Mouse (Mus musculus): Measurements from ENCODE around the gene Lemd1.

The Lemd1 gene

DNA sequence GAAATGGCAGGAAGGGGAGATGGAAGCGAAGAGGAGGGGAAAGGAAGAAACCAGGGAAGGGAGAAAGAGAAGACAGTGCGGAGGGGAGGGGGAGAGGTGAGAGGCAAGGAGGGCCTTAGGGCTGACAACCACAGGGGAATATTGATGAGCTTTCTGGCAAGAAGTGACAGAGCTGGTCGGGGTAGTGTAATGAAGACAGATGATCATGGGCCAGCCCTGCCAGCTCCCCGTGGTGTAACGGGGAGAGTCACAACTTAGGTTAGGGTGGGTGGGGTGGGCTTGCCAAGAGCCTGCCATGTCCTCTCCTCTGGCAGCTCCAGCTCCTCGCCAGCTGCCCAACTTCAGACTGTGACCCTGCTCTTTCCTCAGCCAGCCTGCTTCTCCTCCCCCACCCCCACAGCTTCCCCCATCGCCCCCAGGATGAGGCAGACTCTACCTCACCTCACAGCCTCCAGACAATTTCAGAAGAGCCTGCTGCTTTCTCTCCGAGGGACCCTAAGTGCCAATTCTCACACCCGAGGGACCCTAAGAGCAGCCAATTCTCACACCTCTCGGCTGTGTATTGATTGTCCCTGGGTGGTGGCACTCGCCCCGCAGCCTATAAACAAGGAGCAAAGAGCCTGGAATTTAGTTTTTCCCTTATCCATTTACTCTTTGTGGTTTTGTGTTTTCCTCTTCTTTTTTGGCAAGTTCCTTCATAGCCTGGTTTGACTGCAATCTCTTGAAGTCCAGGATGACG is 26.3 kb upstream of the Lemd1 start:
- DNase-seq (ENCODE audit: low read depth, low spot score): no peak

- no peak for DNase-seq (ENCODE audit: low read depth, low spot score)
Observed at GRCm38 (mm10) chr1:132165859-132166258, 25.4 kb upstream of the Lemd1 start.

GRCm38 (mm10) chr1:132168115-132168767 is 23.0 kb upstream of the Lemd1 start:
- no peak for DNase-seq (ENCODE audit: low read depth, low spot score)

DNA sequence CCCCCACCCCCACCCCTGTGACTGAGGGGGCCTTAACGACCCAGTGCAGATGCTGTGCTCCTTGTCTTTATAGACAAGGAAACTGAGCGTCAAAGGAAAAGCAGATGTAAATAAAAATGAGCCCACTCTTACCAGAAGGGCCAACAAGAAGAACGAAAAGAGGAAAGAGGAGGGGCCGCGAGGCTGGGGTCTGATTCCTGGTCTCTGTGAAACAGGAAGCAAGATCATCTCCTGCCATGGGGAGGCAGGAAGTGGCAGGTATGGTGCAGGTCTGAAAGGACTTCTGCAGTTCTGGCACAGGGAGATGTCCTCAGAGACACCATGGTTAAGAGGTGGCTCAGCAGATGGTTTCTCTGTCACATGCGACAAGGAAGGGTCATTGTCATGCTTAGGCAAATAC is 20.5 kb upstream of the Lemd1 start:
- no peak for DNase-seq (ENCODE audit: low read depth, low spot score)

GRCm38 (mm10) chr1:132171619-132172018 is 19.6 kb upstream of the Lemd1 start:
- no peak for DNase-seq (ENCODE audit: low read depth, low spot score)

GRCm38 (mm10) chr1:132186303-132186702 is 4.9 kb upstream of the Lemd1 start:
- no peak for DNase-seq (ENCODE audit: low read depth, low spot score)

- DNase-seq (ENCODE audit: low read depth, low spot score): no peak
Observed at GRCm38 (mm10) chr1:132188442-132189066, 2.7 kb upstream of the Lemd1 start.

GRCm38 (mm10) chr1:132189231-132189630 is 2.0 kb upstream of the Lemd1 start:
- no peak for DNase-seq (ENCODE audit: low read depth, low spot score)

DNA sequence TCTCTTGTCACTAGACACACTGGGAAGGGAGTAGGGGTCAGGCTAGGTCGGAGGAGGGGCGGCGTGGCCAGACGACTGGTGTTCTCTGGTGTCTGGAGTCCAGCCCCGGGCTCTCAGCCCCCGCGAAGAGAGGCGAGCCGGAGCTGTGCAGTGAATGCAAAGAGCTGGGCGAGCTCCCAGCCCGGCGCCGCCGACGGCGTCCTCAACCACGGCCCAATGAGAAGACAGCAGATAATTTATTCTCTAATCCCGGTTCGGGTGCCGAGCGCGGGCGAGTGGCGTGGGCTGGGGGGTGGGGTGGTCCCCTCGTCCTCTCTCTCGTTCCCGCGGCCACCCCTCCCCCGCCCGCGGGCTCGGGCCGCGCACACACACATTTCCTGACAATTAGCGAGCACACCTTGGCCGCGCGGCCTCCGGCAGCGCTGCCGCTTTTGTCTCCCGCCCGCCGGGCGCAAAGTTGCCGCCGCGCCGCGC is 1.2 kb upstream of the Lemd1 start:
- peak; percentile 58 for DNase-seq (ENCODE audit: low read depth, low spot score)

GRCm38 (mm10) chr1:132190621-132191092 is 574 bp upstream of the Lemd1 start:
- no peak for DNase-seq (ENCODE audit: low read depth, low spot score)

- no peak for DNase-seq (ENCODE audit: low read depth, low spot score)
Observed at GRCm38 (mm10) chr1:132191786-132192680, 802 bp downstream of the Lemd1 start.

- no peak for DNase-seq (ENCODE audit: low read depth, low spot score)
Observed at GRCm38 (mm10) chr1:132193806-132194205, 2.6 kb downstream of the Lemd1 start.

- no peak for DNase-seq (ENCODE audit: low read depth, low spot score)
Observed at GRCm38 (mm10) chr1:132194624-132195023, 3.4 kb downstream of the Lemd1 start.

GRCm38 (mm10) chr1:132195100-132195499 is 3.9 kb downstream of the Lemd1 start:
- no peak for DNase-seq (ENCODE audit: low read depth, low spot score)

DNA sequence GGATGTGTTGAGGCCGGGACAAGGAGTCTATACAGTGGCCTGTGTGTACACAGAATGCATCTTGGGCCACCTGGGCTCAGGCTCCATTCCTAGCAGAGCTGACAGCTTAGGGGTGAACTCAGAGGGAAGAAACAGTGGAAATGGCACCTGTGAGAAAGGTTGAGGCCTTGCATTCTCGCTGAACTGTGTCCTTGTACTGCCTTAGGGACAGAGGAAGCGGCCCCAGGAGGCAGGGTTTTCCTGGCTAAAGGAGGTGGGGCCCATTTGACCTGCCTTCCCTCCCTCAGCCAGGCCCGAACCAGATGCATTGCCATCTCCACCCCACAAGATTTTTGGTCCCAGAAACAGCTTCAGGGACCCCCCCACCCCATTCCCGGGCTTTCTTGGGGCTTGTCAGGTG is 4.5 kb downstream of the Lemd1 start:
- no peak for DNase-seq (ENCODE audit: low read depth, low spot score)

DNA sequence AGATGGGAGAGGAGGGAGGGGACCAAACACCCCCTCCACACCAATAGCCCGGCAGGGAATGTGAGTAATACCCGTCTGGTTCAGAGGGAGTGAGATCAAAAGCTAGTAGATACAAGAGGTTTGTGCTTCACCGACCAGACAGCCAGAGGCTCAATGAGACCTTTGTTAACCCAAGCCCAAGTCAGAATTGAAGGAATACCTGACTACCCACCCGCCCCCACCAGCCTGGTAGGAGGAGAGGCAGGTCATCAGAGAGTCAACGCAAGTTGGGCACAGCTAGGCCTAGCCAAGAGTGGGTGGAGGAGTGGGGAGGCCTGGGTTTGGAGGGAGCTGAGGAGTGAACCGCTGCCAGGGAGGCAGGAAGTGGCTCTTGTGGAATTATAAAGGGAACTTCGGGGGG is 5.1 kb downstream of the Lemd1 start:
- no peak for DNase-seq (ENCODE audit: low read depth, low spot score)

DNA sequence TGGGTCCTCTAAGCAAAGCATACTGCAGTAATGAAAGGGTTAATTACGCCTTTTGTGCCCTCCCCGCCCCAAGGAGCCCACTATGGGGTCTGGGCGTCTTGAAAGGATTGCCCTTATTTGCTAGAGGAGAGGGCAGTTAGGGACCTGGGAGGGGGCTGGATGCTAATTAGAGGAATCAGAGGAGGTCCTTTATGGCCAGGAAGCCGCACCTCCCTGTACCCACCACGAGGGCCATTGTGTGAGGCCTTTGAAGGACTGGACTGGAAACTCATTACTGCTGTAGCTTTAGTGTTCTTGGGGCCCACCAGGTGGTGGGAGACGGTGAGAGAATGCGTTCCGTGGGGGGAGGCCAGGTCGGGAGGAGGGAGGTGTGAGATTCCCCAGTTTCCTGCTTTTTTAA is 6.4 kb downstream of the Lemd1 start:
- no peak for DNase-seq (ENCODE audit: low read depth, low spot score)

DNA sequence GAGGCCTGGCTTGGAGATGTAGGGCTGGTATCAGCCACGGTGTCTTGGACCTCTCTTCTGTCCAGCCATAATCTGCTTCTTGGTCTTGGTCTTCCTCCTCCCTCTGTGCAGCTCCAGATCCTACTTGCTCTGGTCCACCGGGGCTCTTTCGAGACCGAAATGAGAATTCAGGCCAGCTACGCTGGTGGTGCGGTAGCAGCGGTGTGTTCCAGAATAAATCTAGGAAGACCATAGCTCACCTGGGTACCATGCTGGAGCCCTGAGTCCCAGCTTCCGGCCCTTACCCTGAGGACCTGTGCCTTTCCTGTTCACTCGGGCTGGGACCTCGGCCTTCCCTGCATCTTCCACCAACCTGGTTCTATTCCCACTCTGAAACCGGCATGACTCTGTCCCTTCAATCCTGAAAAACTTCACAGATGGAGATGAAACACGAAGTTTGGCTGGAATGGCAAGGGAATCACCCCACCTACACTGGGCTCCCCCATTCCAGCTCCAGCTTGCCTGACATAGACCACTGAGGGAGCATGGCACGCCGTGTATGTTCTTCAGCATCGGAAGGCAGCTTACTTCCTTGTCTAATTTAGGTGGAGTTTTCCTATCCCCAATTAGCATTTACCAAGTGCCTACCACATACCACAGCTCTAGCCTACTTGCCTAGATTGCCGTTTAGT is 7.3 kb downstream of the Lemd1 start:
- no peak for DNase-seq (ENCODE audit: low read depth, low spot score)

DNA sequence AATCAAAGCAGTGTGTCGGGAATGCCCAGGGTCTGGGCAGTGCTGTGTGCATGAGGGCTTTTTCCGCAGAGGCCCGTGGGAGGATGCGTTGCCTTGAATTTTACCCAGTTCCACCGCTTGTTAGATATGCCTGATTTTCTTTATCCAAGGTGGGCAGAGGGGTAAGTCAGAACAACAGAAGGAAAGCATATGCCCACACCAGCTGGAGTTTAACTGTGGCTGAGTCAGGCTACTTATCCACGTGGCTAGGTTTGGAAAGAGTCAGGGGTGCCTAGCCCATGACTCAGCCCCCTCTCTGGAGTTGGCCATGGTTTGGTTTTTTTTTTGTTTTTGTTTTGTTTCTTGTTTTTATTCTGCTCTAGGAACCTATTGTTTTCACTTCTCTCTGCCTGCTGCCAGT is 8.0 kb downstream of the Lemd1 start:
- no peak for DNase-seq (ENCODE audit: low read depth, low spot score)

- no peak for DNase-seq (ENCODE audit: low read depth, low spot score)
Observed at GRCm38 (mm10) chr1:132199934-132200333, 8.7 kb downstream of the Lemd1 start.

Measured in retina, postnatal 7 days (tissue).